Mouse (Mus musculus) liver, embryonic 13.5 days (tissue): ENCODE data around the gene 1500009C09Rik. TPM values are rescaled to one million over a fixed set of nuclear protein-coding genes. Genes with fewer than 3 reads are reported as not detected.
A peak's percentile ranks its signal among the peaks of the same experiment; 100 is the strongest.

Source experiments
- ATAC-seq: fragments of 200-750 bp; cut with Nextera tagmentation; 2 replicates; pipeline ENCODE4 v1.8.0; 2017; ENCODE audit warnings: low read depth, mild to moderate bottlenecking, moderate number of reproducible peaks, moderate library complexity
- DNase-seq: peaks from one replicate; pipeline ENCODE4 v3.0.0; 2022
- H3K27ac ChIP-seq: fragments of 300-500 bp; sonication (generic); 2 replicates; pipeline ENCODE4 v1.5.1; 2015; ENCODE audit warnings: moderate library complexity, mild to moderate bottlenecking, inconsistent platforms
- H3K27me3 ChIP-seq: fragments of 300-500 bp; sonication (generic); 2 replicates; pipeline ENCODE4 v1.6.1; 2015; ENCODE audit warnings: mild to moderate bottlenecking, inconsistent platforms
- H3K36me3 ChIP-seq: fragments of 300-500 bp; sonication (generic); 2 replicates; pipeline ENCODE4 v1.6.1; 2015; ENCODE audit warnings: mild to moderate bottlenecking, inconsistent platforms
- H3K4me1 ChIP-seq: fragments of 300-500 bp; sonication (generic); replicated peaks from 2 replicates; pipeline ENCODE4 v1.6.1; 2015; ENCODE audit warnings: inconsistent platforms
- H3K4me2 ChIP-seq: fragments of 300-500 bp; sonication (generic); 2 replicates; pipeline ENCODE4 v1.6.1; 2015; ENCODE audit warnings: inconsistent platforms, mild to moderate bottlenecking, moderate library complexity
- H3K4me3 ChIP-seq: fragments of 300-500 bp; sonication (generic); replicated peaks from 2 replicates; pipeline ENCODE4 v1.5.1; 2015; ENCODE audit warnings: mild to moderate bottlenecking, inconsistent platforms
- H3K9ac ChIP-seq: fragments of 300-500 bp; sonication (generic); 2 replicates; pipeline ENCODE4 v1.6.1; 2015; ENCODE audit warnings: mild to moderate bottlenecking, inconsistent platforms
- H3K9me3 ChIP-seq: fragments of 300-500 bp; sonication (generic); replicated peaks from 2 replicates; pipeline ENCODE4 v1.6.1; 2016; ENCODE audit warnings: inconsistent platforms
- WGBS: fragments of 180-500 bp; shearing (Covaris S2); methylation state at CpG from one replicate; pipeline ENCODE4 v1.1.7; 2015; ENCODE audit not compliant: insufficient replicate concordance; 5-methylcytosine and 5-hydroxymethylcytosine counted together
- polyA plus RNA-seq: library from polyadenylated mRNA; unstranded; fragments of >200 nt; fragmentation: Nextera tagmentation; extraction: Ambion mirVana; gene quantifications from 2 replicates; pipeline ENCODE4 v1.2.1, GENCODE M21; 2015

1500009C09Rik gene
- polyA plus RNA-seq, 1 experiment from 2014 or later, result not detected

DNA sequence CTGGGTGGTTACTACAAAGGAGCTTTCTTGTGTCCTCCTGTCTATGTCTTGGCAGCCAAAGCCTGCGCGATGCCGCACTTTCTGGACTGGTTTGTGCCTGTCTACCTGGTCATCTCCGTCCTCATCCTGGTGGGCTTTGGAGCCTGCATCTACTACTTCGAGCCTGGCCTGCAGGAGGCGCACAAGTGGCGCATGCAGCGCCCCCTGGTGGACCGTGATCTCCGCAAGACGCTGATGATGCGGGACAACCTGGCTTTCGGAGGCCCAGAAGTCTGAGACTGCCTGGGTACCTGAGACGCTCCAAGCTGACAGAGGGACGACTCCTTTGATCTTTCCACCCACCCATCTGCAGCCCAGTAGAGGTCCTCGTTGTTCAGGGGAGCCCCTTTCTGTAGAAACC, 7.3 kb downstream of the 1500009C09Rik start:
- Histone ChIP-seq H3K27ac (no peak overlapping the region), H3K4me2 (no peak overlapping the region), H3K36me3 (no peaks in the 10 kb centered on the region), H3K4me3 (no peak overlapping the region), H3K27me3 (peaks cover 40% of the 10 kb centered on the region), H3K9me3 (no peaks in the 10 kb centered on the region), H3K9ac (no peak overlapping the region), H3K4me1 (no peaks in the 10 kb centered on the region)
- DNase-seq, result peak; percentile 59
- no peak for ATAC-seq
- 8% methylated on average over 16 of the region's 16 CpGs for WGBS

- WGBS, result 10% methylated on average over 6 of the region's 6 CpGs
- no peaks in the 10 kb centered on the region for H3K9me3 ChIP-seq
- no peaks in the 10 kb centered on the region for H3K36me3 ChIP-seq
- H3K4me1 ChIP-seq, result peaks cover 9% of the 10 kb centered on the region
- no peak overlapping the region for H3K4me2 ChIP-seq
- H3K27ac ChIP-seq, result no peak overlapping the region
- peak; percentile 33 for DNase-seq
- H3K4me3 ChIP-seq, result no peak overlapping the region
- H3K9ac ChIP-seq, result no peak overlapping the region
- ATAC-seq, result no peak
- H3K27me3 ChIP-seq, result peaks cover 17% of the 10 kb centered on the region
These were observed 14.2 kb downstream of the 1500009C09Rik start for GRCm38 (mm10) chr15:82266356-82266755.

DNA sequence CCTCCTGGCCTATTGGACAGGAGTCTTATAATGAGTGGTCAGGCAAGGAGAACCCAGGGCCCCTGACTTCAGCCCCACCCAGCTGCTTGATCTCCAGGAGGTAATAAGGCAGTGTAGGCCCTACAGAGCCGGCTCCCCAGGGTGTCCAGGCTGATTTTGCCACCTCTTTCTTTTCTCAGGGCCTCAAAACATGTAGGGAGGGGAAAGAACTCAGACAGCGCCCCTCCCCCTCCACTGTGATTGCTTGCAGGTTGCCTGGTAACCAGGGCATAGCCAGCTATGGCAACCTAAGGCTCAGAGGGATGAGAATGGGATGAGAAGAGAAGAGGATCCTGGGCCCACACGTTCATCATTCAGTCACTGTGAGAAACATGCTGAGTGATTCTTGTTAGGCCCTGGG, 16.0 kb downstream of the 1500009C09Rik start:
- Histone ChIP-seq H3K36me3 (no peaks in the 10 kb centered on the region), H3K27ac (no peak overlapping the region), H3K9me3 (no peaks in the 10 kb centered on the region), H3K27me3 (peaks cover 29% of the 10 kb centered on the region), H3K4me3 (no peak overlapping the region), H3K4me1 (peaks cover 9% of the 10 kb centered on the region), H3K4me2 (no peak overlapping the region), H3K9ac (no peak overlapping the region)
- 35% methylated on average over 3 of the region's 3 CpGs for WGBS
- DNase-seq (no peak), ATAC-seq (no peak)

- Histone ChIP-seq H3K4me3 (no peak overlapping the region), H3K27ac (no peak overlapping the region), H3K36me3 (no peaks in the 10 kb centered on the region), H3K9ac (no peak overlapping the region), H3K27me3 (peaks cover 35% of the 10 kb centered on the region), H3K9me3 (no peaks in the 10 kb centered on the region), H3K4me1 (peaks cover 9% of the 10 kb centered on the region), H3K4me2 (no peak overlapping the region)
- ATAC-seq (no peak), DNase-seq (no peak)
- 65% methylated on average over 9 of the region's 9 CpGs for WGBS
These were observed 16.6 kb downstream of the 1500009C09Rik start for GRCm38 (mm10) chr15:82268783-82269182.

DNA sequence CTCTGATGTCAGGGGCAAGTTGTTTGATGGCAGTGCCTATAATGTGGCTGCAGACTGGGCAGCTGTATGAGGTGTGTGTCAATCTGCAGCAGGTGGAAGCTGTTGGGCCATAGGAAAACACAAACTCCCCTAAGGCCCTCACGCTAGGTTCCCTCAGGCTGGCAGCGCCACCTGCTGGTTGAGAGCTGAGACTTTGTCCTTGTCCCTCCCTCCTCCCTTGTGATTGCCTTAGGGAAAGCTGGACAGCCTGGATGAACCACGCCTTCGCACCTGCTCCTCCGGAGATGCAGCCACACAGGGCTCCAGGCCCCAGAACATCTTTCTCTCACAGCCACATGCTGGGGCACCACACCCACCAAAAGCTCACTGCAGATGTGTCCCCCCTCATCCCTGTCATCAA, 19.0 kb downstream of the 1500009C09Rik start:
- Histone ChIP-seq H3K9me3 (no peaks in the 10 kb centered on the region), H3K4me3 (no peak overlapping the region), H3K4me2 (no peak overlapping the region), H3K4me1 (peaks cover 18% of the 10 kb centered on the region), H3K36me3 (no peaks in the 10 kb centered on the region), H3K27ac (no peak overlapping the region), H3K9ac (no peak overlapping the region), H3K27me3 (peaks cover 48% of the 10 kb centered on the region)
- DNase-seq (peak; percentile 42), ATAC-seq (0 out of 2 replicates have a peak, but pooled peaks have one; percentile 16)
- 6% methylated on average over 5 of the region's 5 CpGs for WGBS

GRCm38 (mm10) chr15:82272295-82272694, 20.1 kb downstream of the 1500009C09Rik start:
- H3K27ac ChIP-seq, result no peak overlapping the region
- DNase-seq, result no peak
- WGBS, result 63% methylated on average over 6 of the region's 6 CpGs
- H3K4me2 ChIP-seq, result no peak overlapping the region
- peaks cover 59% of the 10 kb centered on the region for H3K27me3 ChIP-seq
- no peak overlapping the region for H3K9ac ChIP-seq
- no peak overlapping the region for H3K4me3 ChIP-seq
- H3K4me1 ChIP-seq, result peaks cover 18% of the 10 kb centered on the region
- H3K9me3 ChIP-seq, result no peaks in the 10 kb centered on the region
- H3K36me3 ChIP-seq, result no peaks in the 10 kb centered on the region
- ATAC-seq, result no peak

GRCm38 (mm10) chr15:82274593-82274926, 22.4 kb downstream of the 1500009C09Rik start, which contains the start of gene Sept3:
Gene Sept3, plus strand, starts transcription at chr15:82274893.
- no peak for DNase-seq
- no peaks in the 10 kb centered on the region for H3K36me3 ChIP-seq
- H3K9me3 ChIP-seq, result no peaks in the 10 kb centered on the region
- no peak within 1 kb of the TSS for H3K27ac ChIP-seq
- 30% methylated on average over 6 of the region's 6 CpGs for WGBS
- no peak within 1 kb of the TSS for H3K9ac ChIP-seq
- peak within 1 kb of the TSS; percentile 67 for H3K4me2 ChIP-seq
- peaks cover 72% of the 10 kb centered on the region for H3K27me3 ChIP-seq
- peak within 1 kb of the TSS; percentile 51 for H3K4me3 ChIP-seq
- ATAC-seq, result no peak
- peaks cover 18% of the 10 kb centered on the region for H3K4me1 ChIP-seq

GRCm38 (mm10) chr15:82274927-82275901, 23.0 kb downstream of the 1500009C09Rik start:
- Histone ChIP-seq H3K4me1 (peaks cover 18% of the 10 kb centered on the region), H3K9ac (no peak overlapping the region), H3K36me3 (no peaks in the 10 kb centered on the region), H3K4me3 (peak overlapping the region; percentile 51), H3K27ac (no peak overlapping the region), H3K4me2 (peak overlapping the region; percentile 67), H3K9me3 (no peaks in the 10 kb centered on the region), H3K27me3 (peaks cover 72% of the 10 kb centered on the region)
- 1% methylated on average over 86 of the region's 86 CpGs for WGBS
- no peak for ATAC-seq
- no peak for DNase-seq

- Histone ChIP-seq H3K27me3 (peaks cover 59% of the 10 kb centered on the region), H3K4me2 (no peak overlapping the region), H3K4me1 (peaks cover 10% of the 10 kb centered on the region), H3K9ac (no peak overlapping the region), H3K9me3 (no peaks in the 10 kb centered on the region), H3K27ac (no peak overlapping the region), H3K36me3 (no peaks in the 10 kb centered on the region), H3K4me3 (no peak overlapping the region)
- ATAC-seq (no peak), DNase-seq (no peak)
- 24% methylated on average over 5 of the region's 5 CpGs for WGBS
These were observed 25.4 kb downstream of the 1500009C09Rik start for GRCm38 (mm10) chr15:82277591-82277990.

DNA sequence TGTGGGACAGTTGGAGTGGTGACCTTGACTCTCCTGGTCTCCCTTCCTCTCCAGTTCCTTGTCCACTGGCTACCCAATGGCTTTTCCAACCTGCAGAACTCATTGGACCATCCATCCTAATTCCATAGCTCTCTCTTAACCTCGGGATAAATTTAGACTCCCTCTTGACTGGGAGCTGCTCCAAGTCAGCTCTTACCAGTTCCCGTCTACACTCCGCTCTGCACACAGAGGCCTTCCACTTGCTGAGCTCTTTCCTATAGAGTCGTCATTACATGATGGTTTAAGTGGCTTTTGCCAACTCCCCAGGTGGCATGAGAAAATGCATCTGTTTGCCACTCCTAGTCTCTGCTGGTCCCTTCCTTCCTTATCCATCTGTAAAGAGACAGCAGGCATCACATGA, 28.4 kb downstream of the 1500009C09Rik start:
- ATAC-seq, result no peak
- Histone ChIP-seq H3K27ac (no peak overlapping the region), H3K4me1 (peaks cover 2% of the 10 kb centered on the region), H3K9ac (no peak overlapping the region), H3K36me3 (no peaks in the 10 kb centered on the region), H3K4me2 (no peak overlapping the region), H3K4me3 (no peak overlapping the region), H3K9me3 (no peaks in the 10 kb centered on the region), H3K27me3 (peaks cover 32% of the 10 kb centered on the region)
- no peak for DNase-seq
- 57% methylated on average over 4 of the region's 4 CpGs for WGBS

DNA sequence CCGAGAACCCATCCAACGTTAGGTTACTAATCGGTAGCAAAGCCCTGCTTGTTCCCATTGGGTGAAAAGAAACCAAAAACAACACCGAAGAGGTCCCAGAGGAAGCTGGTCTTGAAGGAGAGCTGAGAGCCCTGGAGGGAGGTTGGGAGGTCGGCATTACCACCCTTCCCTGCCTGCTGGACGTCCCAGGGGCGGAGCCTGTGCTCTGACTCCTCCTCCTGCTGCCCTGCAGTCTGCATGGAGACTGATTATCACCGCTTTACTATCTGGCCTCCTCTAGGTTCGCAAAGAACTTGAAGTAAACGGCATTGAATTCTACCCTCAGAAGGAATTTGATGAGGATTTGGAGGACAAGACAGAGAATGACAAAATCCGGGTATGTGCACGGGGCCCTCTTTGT, 34.0 kb downstream of the 1500009C09Rik start:
- Histone ChIP-seq H3K36me3 (no peaks in the 10 kb centered on the region), H3K27me3 (peaks cover 3% of the 10 kb centered on the region; the same call in 1 of the 2 replicates), H3K4me2 (peak overlapping the region; percentile 23), H3K4me1 (peaks cover 12% of the 10 kb centered on the region), H3K9me3 (no peaks in the 10 kb centered on the region), H3K9ac (no peak overlapping the region), H3K4me3 (no peak overlapping the region), H3K27ac (no peak overlapping the region)
- ATAC-seq (peak; percentile 71), DNase-seq (peak; percentile 45)
- WGBS, result 29% methylated on average over 12 of the region's 12 CpGs

DNA sequence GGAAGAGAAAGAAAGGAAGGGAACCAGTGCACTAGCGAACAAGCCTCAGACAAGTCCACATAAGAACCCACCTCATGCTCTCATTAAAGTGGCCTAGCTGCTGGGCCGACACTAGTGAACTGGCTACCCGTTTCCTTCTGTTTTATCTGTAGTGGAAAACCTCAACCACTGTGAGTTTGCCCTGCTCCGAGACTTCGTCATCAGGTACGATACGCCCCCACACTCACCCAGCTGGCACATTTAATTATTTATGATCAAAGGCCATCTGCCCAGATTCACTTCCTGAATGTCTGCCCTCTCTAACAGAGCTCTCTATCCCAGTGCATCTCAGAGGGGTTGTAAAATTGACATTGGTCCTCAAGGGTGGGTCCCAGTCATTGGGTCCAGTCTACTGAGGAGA, 38.1 kb downstream of the 1500009C09Rik start:
- Histone ChIP-seq H3K27ac (no peak overlapping the region), H3K4me1 (peaks cover 31% of the 10 kb centered on the region), H3K4me2 (no peak overlapping the region), H3K27me3 (peaks cover 10% of the 10 kb centered on the region), H3K9ac (no peak overlapping the region), H3K36me3 (no peaks in the 10 kb centered on the region), H3K9me3 (no peaks in the 10 kb centered on the region), H3K4me3 (no peak overlapping the region)
- no peak for ATAC-seq
- DNase-seq, result no peak
- 70% methylated on average over 7 of the region's 7 CpGs for WGBS
